Mouse (Mus musculus) stomach, postnatal 0 days (tissue): Measurements from ENCODE around the gene Cnbp. TPM values are rescaled to one million over a fixed set of nuclear protein-coding genes. Genes with fewer than 3 reads are reported as not detected.
A peak's percentile ranks its signal among the peaks of the same experiment; 100 is the strongest.

Source experiments
- ATAC-seq: fragments of 200-750 bp; cut with Nextera tagmentation; 2 replicates; pipeline ENCODE4 v1.8.0; 2017; ENCODE audit not compliant: low FRiP score, low TSS enrichment
- DNase-seq: peaks from one replicate; pipeline ENCODE4 v3.0.0-alpha.2; 2016; ENCODE audit warnings: low spot score
- H3K27ac ChIP-seq: fragments of 300-500 bp; sonication (generic); replicated peaks from 2 replicates; pipeline ENCODE4 v1.5.1; 2014; ENCODE audit warnings: mild to moderate bottlenecking, control low read depth
- H3K27me3 ChIP-seq: fragments of 300-500 bp; sonication (generic); 2 replicates; pipeline ENCODE4 v1.6.1; 2014; ENCODE audit warnings: low read length; ENCODE audit not compliant: control insufficient read depth, insufficient read depth
- H3K36me3 ChIP-seq: fragments of 300-500 bp; sonication (generic); 2 replicates; pipeline ENCODE4 v1.6.1; 2014; ENCODE audit warnings: low read length, mixed read lengths; ENCODE audit not compliant: control insufficient read depth, insufficient read depth
- H3K4me1 ChIP-seq: fragments of 300-500 bp; sonication (generic); replicated peaks from 2 replicates; pipeline ENCODE4 v1.6.1; 2014; ENCODE audit warnings: antibody characterized with exemption; ENCODE audit not compliant: control insufficient read depth, insufficient read depth
- H3K4me2 ChIP-seq: fragments of 300-500 bp; sonication (generic); replicated peaks from 2 replicates; pipeline ENCODE4 v1.6.1; 2014; ENCODE audit warnings: low read depth, mild to moderate bottlenecking, control low read depth, moderate library complexity
- H3K4me3 ChIP-seq: fragments of 300-500 bp; sonication (generic); 2 replicates; pipeline ENCODE4 v1.5.1; 2014; ENCODE audit warnings: low read depth, low read length, control low read depth
- H3K9ac ChIP-seq: fragments of 300-500 bp; sonication (generic); 2 replicates; pipeline ENCODE4 v1.6.1; 2014; ENCODE audit warnings: mild to moderate bottlenecking, low read length, control low read depth, mixed read lengths
- H3K9me3 ChIP-seq: fragments of 300-500 bp; sonication (generic); 2 replicates; pipeline ENCODE4 v1.6.1; 2016; ENCODE audit warnings: low read length; ENCODE audit not compliant: control insufficient read depth
- CTCF ChIP-seq: IDR thresholded peaks from 2 replicates; pipeline ENCODE4 v1.5.1; 2016; ENCODE audit warnings: antibody characterized with exemption, low read depth, mild to moderate bottlenecking, moderate library complexity
- EP300 ChIP-seq: optimal IDR thresholded peaks from 2 replicates; pipeline ENCODE3; 2016; ENCODE audit warnings: antibody characterized with exemption
- WGBS: fragments of 180-500 bp; shearing (Covaris S2); extraction: QIAGEN DNeasy Blood & Tissue Kit; methylation state at CpG from one replicate; pipeline ENCODE4 v1.1.7; 2014; 5-methylcytosine and 5-hydroxymethylcytosine counted together
- polyA plus RNA-seq: library from polyadenylated mRNA; unstranded; fragments of >200 nt; fragmentation: Nextera tagmentation; extraction: Ambion mirVana; gene quantifications from 2 replicates; pipeline ENCODE4 v1.2.1, GENCODE M21; 2015

Gene Cnbp
- polyA plus RNA-seq, 1 experiment from 2014 or later, result 754 TPM

- no peak overlapping the region for H3K4me2 ChIP-seq
- H3K4me3 ChIP-seq, result no peak overlapping the region
- TF ChIP-seq CTCF (no peak), EP300 (no peak)
- DNase-seq, result no peak
- no peak for ATAC-seq
- no peaks in the 10 kb centered on the region for H3K9me3 ChIP-seq
- 76% methylated on average over 6 of the region's 6 CpGs for WGBS
- no peaks in the 10 kb centered on the region for H3K4me1 ChIP-seq
- H3K9ac ChIP-seq, result no peak overlapping the region
- H3K27ac ChIP-seq, result no peak overlapping the region
- H3K36me3 ChIP-seq, result no peaks in the 10 kb centered on the region
- H3K27me3 ChIP-seq, result no peaks in the 10 kb centered on the region
Measured at GRCm38 (mm10) chr6:87866211-87866610, 15.3 kb upstream of the Cnbp start.

DNA sequence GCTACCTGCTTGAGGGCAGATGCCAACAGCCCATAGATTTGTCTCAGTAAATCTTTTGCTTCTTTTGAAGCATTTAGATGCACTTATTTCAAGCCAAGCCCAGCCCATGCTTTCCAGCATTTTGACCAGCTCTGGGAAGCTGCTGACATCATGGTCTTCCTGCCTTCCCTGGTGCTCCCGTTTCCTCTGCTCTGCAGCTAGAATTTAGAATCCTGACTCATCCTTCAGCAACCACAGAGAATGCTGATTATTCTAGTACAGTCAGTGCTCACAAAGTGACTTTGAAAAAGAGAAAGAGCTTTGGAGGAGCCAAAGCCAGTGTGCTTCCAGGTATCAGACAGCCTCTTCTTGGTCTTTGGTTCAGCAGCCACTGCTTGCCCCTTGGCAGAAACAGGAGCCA lies 6.2 kb upstream of the Cnbp start:
- Histone ChIP-seq H3K4me1 (no peaks in the 10 kb centered on the region), H3K27me3 (no peaks in the 10 kb centered on the region), H3K9me3 (no peaks in the 10 kb centered on the region), H3K4me2 (no peak overlapping the region), H3K36me3 (no peaks in the 10 kb centered on the region), H3K9ac (no peak overlapping the region), H3K4me3 (no peak overlapping the region), H3K27ac (no peak overlapping the region)
- ATAC-seq (no peak), DNase-seq (no peak)
- WGBS, result 46% methylated on average over 1 of the region's 1 CpGs
- no peak for TF ChIP-seq EP300

GRCm38 (mm10) chr6:87853446-87853845 lies 2.5 kb upstream of the Cnbp start:
- Histone ChIP-seq H3K27ac (no peak overlapping the region), H3K4me3 (no peak overlapping the region), H3K4me1 (no peaks in the 10 kb centered on the region), H3K9me3 (no peaks in the 10 kb centered on the region), H3K4me2 (no peak overlapping the region), H3K9ac (no peak overlapping the region), H3K36me3 (no peaks in the 10 kb centered on the region), H3K27me3 (no peaks in the 10 kb centered on the region)
- TF ChIP-seq CTCF, result no peak
- no peak for TF ChIP-seq EP300
- WGBS, result 79% methylated on average over 4 of the region's 4 CpGs
- ATAC-seq (no peak), DNase-seq (no peak)

- WGBS, result 83% methylated on average over 6 of the region's 6 CpGs
- no peak for TF ChIP-seq EP300
- no peak for TF ChIP-seq CTCF
- ATAC-seq (no peak), DNase-seq (no peak)
- Histone ChIP-seq H3K36me3 (no peaks in the 10 kb centered on the region), H3K9me3 (no peaks in the 10 kb centered on the region), H3K9ac (no peak overlapping the region), H3K4me1 (no peaks in the 10 kb centered on the region), H3K27me3 (no peaks in the 10 kb centered on the region), H3K4me2 (no peak overlapping the region), H3K27ac (no peak overlapping the region), H3K4me3 (no peak overlapping the region)
Measured at GRCm38 (mm10) chr6:87851871-87852270, 965 bp upstream of the Cnbp start.

- no peak for TF ChIP-seq CTCF
- TF ChIP-seq EP300, result no peak
- ATAC-seq (peak; percentile 78), DNase-seq (peak; percentile 65)
- Histone ChIP-seq H3K4me2 (peak overlapping the region; percentile 69), H3K36me3 (no peaks in the 10 kb centered on the region; the same call in 1 of the 2 replicates), H3K4me1 (no peaks in the 10 kb centered on the region), H3K9me3 (no peaks in the 10 kb centered on the region), H3K27ac (peak overlapping the region; percentile 98), H3K9ac (peak overlapping the region; percentile 100), H3K27me3 (no peaks in the 10 kb centered on the region), H3K4me3 (peak overlapping the region; percentile 100)
- WGBS, result under 1% methylated on average over 72 of the region's 73 CpGs
Measured at GRCm38 (mm10) chr6:87850155-87850899, 579 bp downstream of the Cnbp start.

- peaks cover 3% of the 10 kb centered on the region for H3K36me3 ChIP-seq
- peak overlapping the region; percentile 98 for H3K27ac ChIP-seq
- H3K4me1 ChIP-seq, result no peaks in the 10 kb centered on the region
- peak overlapping the region; percentile 100 for H3K9ac ChIP-seq
- WGBS, result 0% methylated on average over 8 of the region's 8 CpGs
- no peak for ATAC-seq
- no peaks in the 10 kb centered on the region for H3K27me3 ChIP-seq
- no peaks in the 10 kb centered on the region for H3K9me3 ChIP-seq
- peak overlapping the region; percentile 100 for H3K4me3 ChIP-seq
- peak; percentile 38 for DNase-seq
- TF ChIP-seq CTCF (no peak), EP300 (no peak)
- H3K4me2 ChIP-seq, result peak overlapping the region; percentile 69
Measured at GRCm38 (mm10) chr6:87849780-87850154, 1.1 kb downstream of the Cnbp start.
